Mouse (Mus musculus) stomach, embryonic 14.5 days (tissue): ENCODE measurements around the gene Pdlim5. TPM values are rescaled to one million over a fixed set of nuclear protein-coding genes. Genes with fewer than 3 reads are reported as not detected.

ENCODE experiments used
- ATAC-seq: fragments of 200-750 bp; cut with Nextera tagmentation; 2 replicates; pipeline ENCODE4 v1.8.0; 2017; ENCODE audit warnings: low read depth, moderate TSS enrichment; ENCODE audit not compliant: insufficient number of reproducible peaks, insufficient read depth, low FRiP score
- H3K27ac ChIP-seq: fragments of 300-500 bp; sonication (generic); 2 replicates; pipeline ENCODE4 v1.5.1; 2014; ENCODE audit warnings: mild to moderate bottlenecking, low read length, moderate library complexity, mixed read lengths
- H3K27me3 ChIP-seq: fragments of 300-500 bp; sonication (generic); 2 replicates; pipeline ENCODE4 v1.6.1; 2014; ENCODE audit warnings: low read length, control low read depth, mixed read lengths; ENCODE audit not compliant: control insufficient read depth, insufficient read depth
- H3K36me3 ChIP-seq: fragments of 300-500 bp; sonication (generic); 2 replicates; pipeline ENCODE4 v1.6.1; 2014; ENCODE audit warnings: mild to moderate bottlenecking, control low read depth, low read length, moderate library complexity, mixed read lengths; ENCODE audit not compliant: control insufficient read depth, insufficient read depth
- H3K4me1 ChIP-seq: fragments of 300-500 bp; sonication (generic); 2 replicates; pipeline ENCODE4 v1.6.1; 2014; ENCODE audit warnings: low read length, control low read depth, mixed read lengths; ENCODE audit not compliant: control insufficient read depth, insufficient read depth
- H3K4me2 ChIP-seq: fragments of 300-500 bp; sonication (generic); replicated peaks from 2 replicates; pipeline ENCODE4 v1.6.1; 2014; ENCODE audit warnings: low read depth, low read length, control low read depth
- H3K4me3 ChIP-seq: fragments of 300-500 bp; sonication (generic); 2 replicates; pipeline ENCODE4 v1.5.1; 2014; ENCODE audit warnings: low read depth, low read length, control low read depth
- H3K9ac ChIP-seq: fragments of 300-500 bp; sonication (generic); replicated peaks from 2 replicates; pipeline ENCODE4 v1.6.1; 2014; ENCODE audit warnings: low read depth, mild to moderate bottlenecking, control low read depth, low read length, moderate library complexity, mixed read lengths
- H3K9me3 ChIP-seq: fragments of 300-500 bp; sonication (generic); 2 replicates; pipeline ENCODE4 v1.6.1; 2016; ENCODE audit warnings: low read depth, low read length, control low read depth; ENCODE audit not compliant: control insufficient read depth
- WGBS: fragments of 180-500 bp; shearing (Covaris S2); extraction: QIAGEN DNeasy Blood & Tissue Kit; methylation state at CpG from one replicate; pipeline ENCODE4 v1.1.7; 2014; 5-methylcytosine and 5-hydroxymethylcytosine counted together
- polyA plus RNA-seq: library from polyadenylated mRNA; unstranded; fragments of >200 nt; fragmentation: Nextera tagmentation; extraction: Ambion mirVana; gene quantifications from 2 replicates; pipeline ENCODE4 v1.2.1, GENCODE M21; 2014

Gene Pdlim5
- polyA plus RNA-seq, 1 experiment from 2014 or later: 51.1 TPM

DNA sequence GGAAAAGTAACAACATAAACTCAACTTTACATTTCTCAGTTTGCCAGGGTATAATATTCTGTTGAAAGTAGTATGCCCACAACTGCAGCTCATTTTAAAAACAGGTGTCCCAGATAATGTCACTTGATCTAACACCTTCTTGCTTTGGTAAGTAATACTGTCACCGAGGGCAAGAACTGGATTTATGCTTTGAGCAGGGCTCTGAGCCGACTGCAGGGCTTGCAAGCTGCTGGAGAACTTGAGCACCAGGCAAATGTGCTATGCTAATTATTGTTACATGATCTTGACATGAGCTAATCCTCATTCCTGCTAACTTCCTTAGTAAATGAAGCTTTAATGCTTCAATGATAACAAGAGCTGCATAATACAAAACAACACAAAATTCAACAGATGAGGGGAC, 139.1 kb downstream of the Pdlim5 start:
- Histone ChIP-seq H3K9ac (no peak overlapping the region), H3K4me3 (no peak overlapping the region), H3K27me3 (no peaks in the 10 kb centered on the region), H3K27ac (no peak overlapping the region), H3K4me1 (no peaks in the 10 kb centered on the region), H3K36me3 (no peaks in the 10 kb centered on the region), H3K9me3 (no peaks in the 10 kb centered on the region), H3K4me2 (no peak overlapping the region)
- no peak for ATAC-seq
- 42% methylated on average over 2 of the region's 2 CpGs for WGBS

DNA sequence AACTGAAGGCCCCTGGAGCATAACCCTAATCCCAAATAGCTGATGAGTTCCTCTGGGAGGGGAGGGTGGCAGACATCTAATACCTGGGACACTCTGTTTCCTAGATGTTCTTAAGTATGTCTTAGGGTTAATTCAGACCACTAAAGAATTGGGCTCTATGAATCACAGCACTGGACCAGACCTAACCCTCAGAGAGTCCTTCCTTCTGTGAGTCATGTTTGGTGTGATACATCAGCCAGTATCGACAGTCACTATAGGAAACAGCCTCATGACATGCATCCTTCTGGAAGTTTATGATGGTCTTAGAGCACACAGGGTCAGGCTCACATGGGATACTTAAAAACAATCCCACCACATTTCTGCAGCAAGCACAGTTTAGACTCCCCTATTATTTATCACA, 143.4 kb downstream of the Pdlim5 start:
- Histone ChIP-seq H3K4me1 (no peaks in the 10 kb centered on the region), H3K36me3 (no peaks in the 10 kb centered on the region), H3K4me3 (no peak overlapping the region), H3K27ac (no peak overlapping the region), H3K4me2 (no peak overlapping the region), H3K9me3 (no peaks in the 10 kb centered on the region), H3K9ac (no peak overlapping the region), H3K27me3 (no peaks in the 10 kb centered on the region)
- no peak for ATAC-seq
- 87% methylated on average over 1 of the region's 1 CpGs for whole genome bisulfite sequencing

DNA sequence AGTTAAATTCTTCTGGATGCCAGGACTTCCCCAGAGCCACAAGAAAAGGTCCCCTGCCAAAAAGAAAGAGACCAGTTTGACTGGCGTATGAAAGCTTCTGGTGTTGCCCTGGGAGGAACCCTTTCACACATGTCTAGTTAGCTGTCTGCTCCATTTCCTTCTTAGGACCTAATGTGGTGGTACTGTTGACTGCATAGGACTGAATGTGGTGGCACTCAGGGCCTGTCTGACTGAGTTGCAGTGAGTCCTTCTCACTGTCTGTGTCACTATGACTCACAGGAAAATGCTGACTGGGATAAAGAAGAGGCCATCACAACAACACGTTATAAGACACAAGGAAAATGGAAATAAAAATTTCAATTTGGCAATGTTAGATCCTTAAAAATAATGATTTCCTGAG, 146.0 kb downstream of the Pdlim5 start:
- Histone ChIP-seq H3K4me3 (no peak overlapping the region), H3K27ac (no peak overlapping the region), H3K4me2 (no peak overlapping the region), H3K36me3 (no peaks in the 10 kb centered on the region), H3K9me3 (no peaks in the 10 kb centered on the region), H3K4me1 (no peaks in the 10 kb centered on the region), H3K27me3 (no peaks in the 10 kb centered on the region), H3K9ac (no peak overlapping the region)
- 96% methylated on average over 2 of the region's 2 CpGs for WGBS
- no peak for ATAC-seq

DNA sequence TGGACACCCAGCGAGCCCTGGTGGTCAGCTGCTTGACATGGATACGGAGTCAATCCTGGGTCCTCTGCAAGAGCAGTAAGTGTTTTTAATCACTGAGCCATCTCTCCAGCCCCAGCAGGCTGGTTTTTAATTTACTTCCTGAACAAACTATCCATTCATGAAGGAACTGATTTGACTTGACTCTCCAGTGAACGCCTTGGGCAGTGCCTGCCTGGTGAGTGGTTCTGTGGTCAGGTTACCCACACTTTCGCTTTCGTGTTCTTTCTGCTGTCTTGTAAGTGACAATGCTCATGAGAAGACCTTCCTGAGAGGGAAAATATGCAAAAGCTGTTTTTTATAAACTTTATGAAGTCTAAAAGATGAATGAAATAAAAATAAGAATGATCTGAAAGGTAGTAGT, 152.2 kb downstream of the Pdlim5 start:
- Histone ChIP-seq H3K4me2 (no peak overlapping the region), H3K9me3 (no peaks in the 10 kb centered on the region), H3K9ac (no peak overlapping the region), H3K27me3 (no peaks in the 10 kb centered on the region), H3K4me3 (no peak overlapping the region), H3K36me3 (no peaks in the 10 kb centered on the region), H3K4me1 (no peaks in the 10 kb centered on the region), H3K27ac (no peak overlapping the region)
- no peak for ATAC-seq
- 88% methylated on average over 5 of the region's 5 CpGs for WGBS

DNA sequence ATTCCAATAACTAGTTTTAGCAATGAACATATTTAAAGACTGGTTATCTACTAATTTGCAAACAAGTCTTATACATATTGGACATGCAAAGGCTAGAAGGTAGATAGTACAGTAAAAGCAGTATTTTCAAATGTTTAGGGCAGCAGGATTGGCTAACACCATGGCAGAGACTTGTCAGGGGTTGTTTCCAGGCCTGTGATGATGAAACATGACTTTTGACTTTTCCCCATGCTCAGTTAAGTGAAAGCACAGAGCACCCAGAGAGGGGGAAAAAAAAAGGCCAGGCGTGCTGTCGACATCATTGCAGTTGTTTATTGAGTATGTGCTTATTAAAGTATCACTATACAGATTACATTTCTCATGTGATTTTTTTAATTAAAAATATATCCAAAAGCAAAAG, 156.2 kb downstream of the Pdlim5 start:
- ATAC-seq: no peak
- H3K9me3 ChIP-seq: no peaks in the 10 kb centered on the region
- H3K9ac ChIP-seq: no peak overlapping the region
- no peak overlapping the region for H3K4me2 ChIP-seq
- no peaks in the 10 kb centered on the region for H3K27me3 ChIP-seq
- no peak overlapping the region for H3K27ac ChIP-seq
- H3K4me1 ChIP-seq: no peaks in the 10 kb centered on the region
- WGBS: 81% methylated on average over 2 of the region's 2 CpGs
- H3K36me3 ChIP-seq: no peaks in the 10 kb centered on the region
- H3K4me3 ChIP-seq: no peak overlapping the region

DNA sequence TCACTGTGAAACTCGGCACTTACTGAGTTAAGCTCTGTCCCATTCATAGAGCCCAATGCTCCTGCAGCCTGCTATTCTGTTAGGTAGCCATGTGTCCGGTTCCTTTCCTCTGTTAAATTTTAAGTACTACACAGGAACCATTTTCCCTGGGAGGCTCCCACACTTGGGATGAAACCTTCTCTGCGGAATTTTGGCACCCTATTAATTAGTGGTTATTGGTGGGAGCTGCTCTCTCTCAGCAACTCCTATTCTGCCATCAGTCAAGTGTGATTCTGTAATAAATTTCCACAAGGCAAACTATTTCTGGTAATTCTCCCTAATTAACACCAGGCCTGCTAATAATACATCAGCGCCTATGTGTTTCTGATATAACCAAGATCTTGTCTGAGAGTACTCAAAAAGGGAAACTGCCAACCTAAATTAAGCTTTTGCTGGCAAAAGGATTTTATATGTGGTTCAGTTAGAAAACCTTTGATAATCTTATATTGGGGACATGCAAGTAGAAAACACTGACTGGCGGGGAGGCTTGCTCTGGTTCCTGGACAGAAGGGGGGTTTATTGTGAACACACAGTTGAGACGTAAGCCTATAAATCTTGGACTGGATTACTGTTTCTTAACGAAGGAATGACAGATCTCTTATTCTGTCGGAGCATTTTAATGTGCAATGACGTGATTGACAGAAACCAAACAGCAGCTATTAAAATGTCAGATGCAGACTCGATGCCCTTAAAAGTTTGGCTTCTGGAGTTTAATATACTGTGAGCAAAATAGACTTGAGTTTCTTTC, 157.0 kb downstream of the Pdlim5 start:
- Histone ChIP-seq H3K4me3 (no peak overlapping the region), H3K9me3 (no peaks in the 10 kb centered on the region), H3K4me2 (no peak overlapping the region), H3K4me1 (no peaks in the 10 kb centered on the region), H3K36me3 (no peaks in the 10 kb centered on the region), H3K27ac (no peak overlapping the region), H3K9ac (no peak overlapping the region), H3K27me3 (no peaks in the 10 kb centered on the region)
- no peak for ATAC-seq
- 79% methylated on average over 10 of the region's 10 CpGs for WGBS

DNA sequence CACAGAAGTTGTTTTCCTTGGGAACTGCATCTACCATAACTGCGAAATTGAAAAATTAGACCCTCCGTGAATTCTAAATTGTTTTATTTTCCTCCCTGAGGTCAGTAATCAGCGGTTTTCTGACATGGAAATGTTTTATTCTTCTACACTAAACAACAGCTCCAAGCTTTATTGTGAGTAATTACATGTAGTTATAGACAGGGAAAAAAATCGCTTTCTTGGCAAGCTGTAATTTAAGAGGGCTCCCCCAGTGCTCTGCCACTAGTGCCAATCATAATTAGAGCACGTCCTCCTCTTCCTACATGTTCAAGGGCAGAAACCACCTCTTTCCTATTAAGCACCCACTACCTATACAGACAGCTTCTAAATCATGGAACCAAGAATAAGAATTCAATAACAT, 157.9 kb downstream of the Pdlim5 start:
- Histone ChIP-seq H3K9me3 (no peaks in the 10 kb centered on the region), H3K4me1 (no peaks in the 10 kb centered on the region), H3K27ac (no peak overlapping the region), H3K9ac (no peak overlapping the region), H3K4me3 (no peak overlapping the region), H3K4me2 (no peak overlapping the region), H3K36me3 (no peaks in the 10 kb centered on the region), H3K27me3 (no peaks in the 10 kb centered on the region)
- 87% methylated on average over 5 of the region's 5 CpGs for WGBS
- no peak for ATAC-seq

DNA sequence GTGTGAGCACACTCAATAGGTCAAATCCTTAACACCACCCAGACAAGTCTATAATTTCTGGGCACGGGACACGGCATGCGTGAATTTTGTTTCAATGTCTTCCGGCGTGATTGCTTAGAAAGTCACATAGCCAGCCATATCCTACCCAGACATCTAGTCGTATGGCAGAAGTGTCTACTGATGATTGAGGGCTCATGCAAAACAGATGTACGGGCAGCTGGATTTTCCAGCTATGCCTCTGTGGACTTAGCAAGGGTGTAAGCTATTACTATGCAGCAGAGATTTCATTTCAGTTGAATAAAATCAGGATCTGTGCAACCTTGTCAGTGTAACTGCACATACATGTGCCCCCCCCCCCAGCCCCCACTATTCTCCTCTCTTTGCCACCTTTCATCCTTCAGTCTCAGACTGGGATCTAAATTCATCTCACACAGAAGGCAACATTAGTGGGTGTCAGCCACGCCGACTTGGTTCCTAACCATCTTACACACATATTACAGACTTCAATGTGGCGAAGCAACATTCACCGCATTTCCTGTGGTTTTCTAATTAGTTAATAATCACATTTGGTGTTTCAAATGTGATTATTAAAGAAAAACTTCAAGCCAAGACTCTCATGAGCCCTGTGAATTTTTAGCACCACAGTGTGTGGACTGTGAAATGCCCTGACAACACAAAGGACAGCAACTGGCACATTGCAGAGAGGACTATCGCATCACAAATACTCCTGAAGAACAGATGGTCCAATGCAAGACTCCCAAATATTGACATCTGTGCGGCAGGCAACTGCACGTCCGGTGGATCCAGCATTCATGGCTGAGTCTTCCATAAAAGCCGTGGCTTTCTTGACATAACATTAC, 161.7 kb downstream of the Pdlim5 start:
- H3K27ac ChIP-seq: no peak overlapping the region
- H3K9ac ChIP-seq: no peak overlapping the region
- no peak for ATAC-seq
- H3K27me3 ChIP-seq: no peaks in the 10 kb centered on the region
- no peak overlapping the region for H3K4me3 ChIP-seq
- no peaks in the 10 kb centered on the region for H3K9me3 ChIP-seq
- no peak overlapping the region for H3K4me2 ChIP-seq
- no peaks in the 10 kb centered on the region for H3K4me1 ChIP-seq
- 86% methylated on average over 16 of the region's 16 CpGs for WGBS
- no peaks in the 10 kb centered on the region for H3K36me3 ChIP-seq
